Mouse (Mus musculus): ENCODE data around the gene Tsks. TPM values are rescaled to one million over a fixed set of nuclear protein-coding genes. Genes with fewer than 3 reads are reported as not detected.

Tsks gene
- polyA plus RNA-seq, 1 experiment from 2014 or later: 0.17 TPM

DNA sequence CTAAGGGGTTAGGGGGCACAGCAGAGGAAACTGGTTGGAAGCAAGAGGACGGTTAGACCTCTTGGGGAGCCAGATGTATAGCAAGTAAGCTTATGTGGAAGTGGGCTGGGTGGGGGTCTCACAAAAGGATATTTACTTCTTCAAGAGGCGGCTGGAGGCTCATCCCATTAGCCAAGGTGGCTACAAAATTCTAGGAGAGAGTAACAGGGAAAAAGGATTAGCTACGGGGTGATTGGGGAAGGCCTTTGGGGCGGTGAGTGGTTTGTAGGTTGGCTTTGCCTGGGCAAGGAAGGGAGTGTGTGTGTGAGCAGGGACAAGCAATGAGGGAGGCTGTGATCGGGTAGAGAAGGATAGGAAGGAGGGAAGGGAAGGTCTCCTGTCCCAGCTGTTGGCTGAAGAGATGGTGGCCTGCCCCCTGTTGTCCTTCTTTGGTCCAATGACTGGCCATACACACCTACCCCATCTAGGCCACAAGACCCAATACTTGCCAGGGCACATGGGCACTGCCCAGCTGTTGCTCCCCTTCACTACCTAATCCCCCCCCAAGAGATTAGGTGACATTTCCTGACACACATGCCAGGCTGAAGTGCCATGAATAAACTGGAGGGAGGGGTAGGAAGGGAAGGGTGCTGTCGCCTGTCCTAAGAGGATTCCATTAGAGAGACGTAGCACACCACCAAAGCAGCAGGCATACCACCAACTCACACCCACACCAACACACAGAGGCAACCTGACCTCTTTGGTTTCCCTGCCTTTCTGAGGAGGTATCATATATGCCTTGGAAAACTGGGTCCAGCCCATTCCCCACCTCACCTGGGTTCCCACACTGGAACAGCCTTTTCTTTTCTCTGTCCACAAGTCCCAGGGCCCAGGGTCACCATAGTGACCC lies 41.2 kb downstream of the Tsks start:
- H3K9ac ChIP-seq: no peak overlapping the region
- 74% methylated on average over 7 of the region's 7 CpGs for WGBS
- peak overlapping the region; percentile 66; the same call in 1 of the 2 replicates for H3K4me2 ChIP-seq
- no peaks in the 10 kb centered on the region for H3K27me3 ChIP-seq
- no peak for ATAC-seq (ENCODE audit: insufficient number of reproducible peaks, low FRiP score, low TSS enrichment, low read depth)
- peaks cover 34% of the 10 kb centered on the region for H3K4me1 ChIP-seq
- peak overlapping the region; percentile 50 for H3K27ac ChIP-seq
- H3K36me3 ChIP-seq: peaks cover 43% of the 10 kb centered on the region
- H3K9me3 ChIP-seq: no peaks in the 10 kb centered on the region
- peak overlapping the region; percentile 63 for H3K4me3 ChIP-seq

DNA sequence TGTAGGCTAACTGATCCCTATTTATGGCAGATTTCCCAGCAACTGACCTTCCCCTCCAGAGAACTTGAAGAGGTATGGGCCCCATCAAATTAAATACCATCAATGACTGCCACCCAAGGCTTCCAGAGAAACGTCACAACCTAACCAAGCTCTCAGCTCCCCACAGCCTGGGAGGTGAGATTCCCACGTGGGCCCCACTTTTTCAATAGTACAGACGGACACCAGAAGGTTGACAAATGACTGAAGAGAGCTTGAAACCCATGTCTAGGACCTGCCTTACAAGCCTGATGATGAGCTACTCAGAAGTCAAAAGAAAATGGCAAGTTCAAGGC lies 41.8 kb downstream of the Tsks start:
- peaks cover 34% of the 10 kb centered on the region for H3K4me1 ChIP-seq
- H3K27me3 ChIP-seq: no peaks in the 10 kb centered on the region
- H3K4me2 ChIP-seq: peak overlapping the region; percentile 66
- 37% methylated on average over 3 of the region's 3 CpGs for WGBS
- no peaks in the 10 kb centered on the region for H3K9me3 ChIP-seq
- peak overlapping the region; percentile 63 for H3K4me3 ChIP-seq
- no peak for ATAC-seq (ENCODE audit: insufficient number of reproducible peaks, low FRiP score, low TSS enrichment, low read depth)
- H3K9ac ChIP-seq: no peak overlapping the region
- H3K36me3 ChIP-seq: peaks cover 41% of the 10 kb centered on the region
- 0 out of 2 replicates have a peak overlapping the region, but pooled peaks have one; percentile 93 for H3K27ac ChIP-seq

DNA sequence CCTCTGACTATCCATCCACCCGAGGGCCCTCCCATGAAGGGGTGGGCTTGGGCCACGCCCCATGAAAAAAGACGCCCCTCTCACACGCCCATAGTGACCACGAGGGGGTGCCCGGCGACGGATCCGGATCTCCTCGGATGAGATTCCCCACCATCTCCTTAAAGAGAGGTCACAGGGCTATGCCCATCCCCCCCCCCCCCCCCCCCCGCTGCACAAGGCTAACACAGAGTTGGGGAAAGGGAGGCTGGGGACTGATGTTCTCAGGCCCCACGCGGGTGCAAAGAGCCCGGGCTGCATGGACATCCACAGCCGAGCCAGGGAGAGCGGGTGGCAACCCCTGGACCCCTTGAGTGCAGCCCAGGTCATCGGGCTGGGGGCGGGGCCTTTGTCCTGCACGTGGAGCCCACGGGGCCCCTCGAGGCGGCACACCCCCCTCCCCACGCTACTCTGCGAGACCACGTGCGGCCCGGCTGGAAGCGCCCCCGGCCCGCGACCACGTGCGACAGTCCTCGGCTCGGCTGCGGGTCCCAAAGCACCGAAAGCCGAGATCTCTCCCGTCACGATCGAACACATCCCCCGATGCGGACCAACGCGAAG lies 42.7 kb downstream of the Tsks start:
- Histone ChIP-seq H3K9ac (peak overlapping the region; percentile 89), H3K36me3 (peaks cover 37% of the 10 kb centered on the region), H3K27ac (peak overlapping the region; percentile 93), H3K27me3 (no peaks in the 10 kb centered on the region), H3K4me1 (peaks cover 34% of the 10 kb centered on the region), H3K4me2 (peak overlapping the region; percentile 66), H3K4me3 (peak overlapping the region; percentile 63), H3K9me3 (no peaks in the 10 kb centered on the region)
- WGBS: 1% methylated on average over 44 of the region's 45 CpGs
- ATAC-seq (ENCODE audit: insufficient number of reproducible peaks, low FRiP score, low TSS enrichment, low read depth): no peak

DNA sequence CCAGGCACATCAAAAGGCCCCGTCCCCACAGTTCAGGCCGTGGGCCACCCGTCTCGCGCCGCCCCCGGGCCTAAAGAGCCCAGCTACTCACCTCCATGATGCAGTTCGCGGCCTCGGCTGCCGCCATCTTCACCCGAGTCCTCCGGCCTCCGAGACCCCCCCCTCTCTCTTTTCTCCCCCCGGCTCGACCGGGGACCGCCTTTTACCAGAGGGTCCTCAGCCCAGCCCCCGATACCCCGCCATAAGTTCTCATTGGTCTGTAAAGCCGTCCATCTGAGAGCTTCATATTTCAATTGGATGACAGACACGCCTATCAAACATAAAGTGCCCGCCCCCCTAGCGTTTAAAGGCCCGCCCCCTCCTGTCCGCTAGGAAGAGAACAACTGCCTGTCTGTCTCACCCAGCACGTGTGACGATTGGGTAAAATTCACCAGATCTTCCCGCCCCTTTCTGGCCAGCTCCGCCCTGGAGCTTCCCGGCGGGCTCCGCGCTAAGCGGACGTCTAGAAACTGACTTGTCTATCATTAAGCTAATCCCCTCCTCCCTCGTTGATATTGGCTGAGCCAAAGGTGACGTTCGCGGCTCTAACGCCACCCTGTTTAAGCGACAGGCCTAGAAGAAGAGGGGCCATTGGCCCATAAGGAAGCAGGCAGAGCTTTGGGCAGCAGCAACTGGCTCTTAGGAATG lies 43.3 kb downstream of the Tsks start, which contains the start of gene Prmt1:
TSS of gene Prmt1 (minus strand) at position 377 of the 687 bp plus-strand sequence.
- Histone ChIP-seq H3K9me3 (no peaks in the 10 kb centered on the region), H3K4me3 (peak within 1 kb of the TSS; percentile 63), H3K27ac (peak within 1 kb of the TSS; percentile 97), H3K4me1 (peaks cover 34% of the 10 kb centered on the region), H3K9ac (peak within 1 kb of the TSS; percentile 89), H3K36me3 (peaks cover 37% of the 10 kb centered on the region), H3K4me2 (peak within 1 kb of the TSS; percentile 66), H3K27me3 (no peaks in the 10 kb centered on the region)
- peak; percentile 97 for ATAC-seq (ENCODE audit: insufficient number of reproducible peaks, low FRiP score, low TSS enrichment, low read depth)
- WGBS: under 1% methylated on average over 42 of the region's 42 CpGs

DNA sequence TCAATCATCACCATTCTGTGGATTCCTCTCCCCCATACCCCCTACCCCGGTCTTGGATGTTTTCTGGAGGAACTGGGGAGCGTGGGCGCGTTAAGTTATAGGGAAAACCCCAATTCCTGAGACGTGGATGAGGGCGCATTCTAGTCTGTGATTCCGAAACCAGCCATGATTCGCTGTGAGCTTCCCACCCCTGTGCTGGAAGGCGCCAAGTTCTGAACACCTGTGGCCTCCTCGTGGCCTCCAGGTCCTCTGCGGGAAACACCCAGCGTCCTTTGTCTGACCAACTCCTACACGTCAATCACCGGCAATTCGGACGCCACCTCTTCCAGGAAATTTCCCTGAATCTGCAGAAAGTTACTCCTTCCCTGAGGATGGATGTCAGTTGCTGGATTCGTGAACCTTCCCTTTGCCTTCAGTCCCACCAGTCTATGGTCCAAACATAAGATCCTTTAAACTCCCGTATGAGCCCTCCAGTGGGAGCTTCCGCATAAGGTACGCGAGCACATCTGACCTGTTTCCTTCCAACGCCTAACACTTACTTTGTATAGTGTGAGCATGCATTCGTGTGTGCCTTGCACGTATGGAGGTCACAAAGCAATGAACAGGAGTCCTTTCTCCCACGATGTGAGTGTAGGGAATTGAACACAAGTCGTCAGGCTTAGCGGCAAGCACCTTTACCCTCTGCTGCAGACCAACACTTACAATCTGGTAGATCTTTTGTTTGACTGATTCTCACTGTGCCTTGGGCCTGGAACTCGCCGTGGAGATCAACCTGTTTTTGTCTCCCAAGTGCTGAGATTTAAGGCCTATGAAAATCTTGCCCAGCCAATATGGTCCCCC lies 44.1 kb downstream of the Tsks start:
- peak overlapping the region; percentile 64 for H3K9ac ChIP-seq
- peaks cover 34% of the 10 kb centered on the region for H3K4me1 ChIP-seq
- peaks cover 37% of the 10 kb centered on the region for H3K36me3 ChIP-seq
- no peaks in the 10 kb centered on the region for H3K27me3 ChIP-seq
- peak overlapping the region; percentile 97 for H3K27ac ChIP-seq
- no peaks in the 10 kb centered on the region for H3K9me3 ChIP-seq
- WGBS: under 1% methylated on average over 29 of the region's 29 CpGs
- H3K4me3 ChIP-seq: peak overlapping the region; percentile 63
- H3K4me2 ChIP-seq: peak overlapping the region; percentile 57
- peak; percentile 1; the same call in 1 of the 2 replicates for ATAC-seq (ENCODE audit: insufficient number of reproducible peaks, low FRiP score, low TSS enrichment, low read depth)

DNA sequence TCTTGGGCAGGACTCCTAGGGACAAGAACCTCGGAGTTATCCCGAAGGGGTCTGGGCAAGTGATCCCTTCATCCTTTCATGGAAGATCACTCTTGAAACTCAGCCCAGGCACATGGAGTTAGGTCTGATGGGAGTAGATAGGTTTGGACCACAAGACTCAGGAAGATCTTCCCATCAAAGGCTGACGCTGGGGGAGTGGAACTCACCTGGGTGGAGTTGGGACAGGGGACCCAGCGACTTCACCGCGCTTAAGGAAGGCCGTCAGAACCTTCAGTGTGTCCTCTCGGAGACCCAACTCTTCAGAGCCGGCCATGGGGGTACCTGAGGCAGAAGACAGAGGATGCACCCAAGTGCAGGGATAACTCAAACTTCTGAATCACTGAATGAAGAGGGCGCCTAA lies 53.7 kb downstream of the Tsks start:
- ATAC-seq (ENCODE audit: insufficient number of reproducible peaks, low FRiP score, low TSS enrichment, low read depth): no peak
- Histone ChIP-seq H3K27ac (peak overlapping the region; percentile 92), H3K36me3 (peaks cover 65% of the 10 kb centered on the region), H3K4me3 (peak overlapping the region; percentile 62), H3K4me1 (peaks cover 33% of the 10 kb centered on the region), H3K27me3 (no peaks in the 10 kb centered on the region), H3K9me3 (no peaks in the 10 kb centered on the region), H3K9ac (peak overlapping the region; percentile 60), H3K4me2 (peak overlapping the region; percentile 80)
- 10% methylated on average over 10 of the region's 10 CpGs for WGBS

DNA sequence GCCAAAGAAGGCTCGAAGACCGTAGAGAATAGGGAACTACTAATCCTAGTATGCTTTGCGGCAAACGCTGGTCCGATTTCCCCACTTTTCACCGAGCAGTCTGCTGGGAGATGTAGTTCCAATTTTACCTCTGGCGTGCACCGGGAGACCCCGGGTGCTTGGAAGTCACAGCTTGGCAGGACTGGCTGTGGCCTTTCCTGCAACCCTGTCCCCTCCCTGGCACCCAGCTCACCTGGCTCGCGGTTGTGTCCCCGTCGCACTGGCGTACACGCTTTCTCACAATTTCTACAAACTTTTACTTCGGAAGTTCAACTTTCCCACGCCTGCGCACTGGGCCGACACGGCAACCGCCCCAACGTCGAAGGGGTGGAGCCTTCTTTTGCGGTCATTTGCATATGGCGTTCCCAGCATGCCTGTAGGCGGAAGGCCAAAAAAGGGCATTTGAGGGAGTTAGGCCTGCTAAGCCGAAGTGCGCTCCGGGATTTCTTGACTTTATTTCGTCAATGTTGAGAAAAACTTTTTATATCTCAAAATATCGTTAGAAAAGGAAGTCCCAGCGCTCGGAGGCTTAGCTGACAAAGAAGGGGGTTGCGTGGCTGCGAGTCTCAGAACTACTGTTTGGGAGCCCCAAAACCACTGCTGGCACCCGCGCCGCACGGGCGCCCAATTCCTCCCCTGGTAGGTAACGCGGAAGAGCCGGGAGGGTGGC lies 54.4 kb downstream of the Tsks start, which contains the start of gene Irf3:
TSS of gene Irf3 (plus strand) at position 418 of the 709 bp plus-strand sequence.
- Histone ChIP-seq H3K4me2 (peak within 1 kb of the TSS; percentile 86), H3K4me3 (peak within 1 kb of the TSS; percentile 62), H3K27ac (peak within 1 kb of the TSS; percentile 92), H3K36me3 (peaks cover 65% of the 10 kb centered on the region), H3K27me3 (no peaks in the 10 kb centered on the region), H3K9me3 (no peaks in the 10 kb centered on the region), H3K9ac (peak within 1 kb of the TSS; percentile 62), H3K4me1 (peaks cover 33% of the 10 kb centered on the region)
- WGBS: under 1% methylated on average over 43 of the region's 43 CpGs
- ATAC-seq (ENCODE audit: insufficient number of reproducible peaks, low FRiP score, low TSS enrichment, low read depth): peak; percentile 90

DNA sequence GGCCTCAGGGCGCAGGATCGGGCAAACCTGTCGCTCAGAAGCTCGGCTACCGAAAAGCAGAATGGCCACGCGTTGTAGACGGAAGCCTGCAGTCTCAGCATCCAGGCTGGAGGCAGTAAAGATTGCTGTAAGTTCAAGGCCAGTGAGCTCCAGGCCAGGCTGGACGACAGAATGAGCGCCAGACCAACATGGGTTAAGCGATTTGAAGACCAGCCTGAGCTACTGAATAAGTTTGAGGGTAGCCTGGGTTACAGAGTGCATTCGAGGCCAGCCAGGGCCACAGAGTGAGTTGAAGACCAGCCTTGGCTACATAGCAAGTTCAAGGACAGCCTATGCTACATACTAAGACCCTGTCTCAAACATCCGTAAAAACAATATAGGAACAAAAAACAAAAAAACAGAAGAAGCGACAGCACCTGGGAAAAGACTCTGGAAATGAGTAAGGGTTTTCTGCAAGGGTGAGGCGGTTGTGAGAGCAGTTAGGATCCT lies 55.0 kb downstream of the Tsks start:
- ATAC-seq (ENCODE audit: insufficient number of reproducible peaks, low FRiP score, low TSS enrichment, low read depth): no peak

DNA sequence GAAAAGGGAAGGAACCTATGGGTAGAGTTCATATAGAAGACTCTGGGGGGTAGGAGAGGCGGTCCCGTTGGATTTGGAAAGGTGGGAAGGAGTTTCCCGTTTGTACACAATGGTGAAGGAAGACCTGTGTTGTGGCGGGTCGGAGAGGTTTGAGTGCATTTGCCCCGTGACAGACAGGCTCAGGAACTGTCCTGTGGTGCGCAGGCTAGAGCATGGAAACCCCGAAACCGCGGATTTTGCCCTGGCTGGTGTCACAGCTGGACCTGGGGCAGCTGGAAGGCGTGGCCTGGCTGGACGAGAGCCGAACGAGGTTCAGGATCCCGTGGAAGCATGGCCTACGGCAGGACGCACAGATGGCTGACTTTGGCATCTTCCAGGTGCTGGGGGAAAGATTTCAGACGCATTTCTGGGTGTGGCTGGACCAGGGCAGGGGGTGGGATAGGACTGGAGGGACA lies 55.5 kb downstream of the Tsks start, which contains the start of gene Bcl2l12:
TSS of gene Bcl2l12 (minus strand) at position 212 of the 455 bp plus-strand sequence.
- no peak for ATAC-seq (ENCODE audit: insufficient number of reproducible peaks, low FRiP score, low TSS enrichment, low read depth)
- Histone ChIP-seq H3K4me1 (peaks cover 33% of the 10 kb centered on the region), H3K27ac (peak within 1 kb of the TSS; percentile 92), H3K27me3 (no peaks in the 10 kb centered on the region), H3K9me3 (no peaks in the 10 kb centered on the region), H3K4me2 (peak within 1 kb of the TSS; percentile 86), H3K36me3 (peaks cover 65% of the 10 kb centered on the region), H3K9ac (peak within 1 kb of the TSS; percentile 62), H3K4me3 (peak within 1 kb of the TSS; percentile 62)
- 1% methylated on average over 18 of the region's 18 CpGs for WGBS

More for the DNA sequence above, 55.0 kb downstream of the Tsks start:
- Histone ChIP-seq H3K9me3 (no peaks in the 10 kb centered on the region), H3K27ac (peak overlapping the region; percentile 92), H3K27me3 (no peaks in the 10 kb centered on the region), H3K4me3 (peak overlapping the region; percentile 62), H3K36me3 (peaks cover 65% of the 10 kb centered on the region), H3K9ac (peak overlapping the region; percentile 62), H3K4me1 (peaks cover 33% of the 10 kb centered on the region), H3K4me2 (peak overlapping the region; percentile 86)
- 2% methylated on average over 15 of the region's 15 CpGs for WGBS

DNA sequence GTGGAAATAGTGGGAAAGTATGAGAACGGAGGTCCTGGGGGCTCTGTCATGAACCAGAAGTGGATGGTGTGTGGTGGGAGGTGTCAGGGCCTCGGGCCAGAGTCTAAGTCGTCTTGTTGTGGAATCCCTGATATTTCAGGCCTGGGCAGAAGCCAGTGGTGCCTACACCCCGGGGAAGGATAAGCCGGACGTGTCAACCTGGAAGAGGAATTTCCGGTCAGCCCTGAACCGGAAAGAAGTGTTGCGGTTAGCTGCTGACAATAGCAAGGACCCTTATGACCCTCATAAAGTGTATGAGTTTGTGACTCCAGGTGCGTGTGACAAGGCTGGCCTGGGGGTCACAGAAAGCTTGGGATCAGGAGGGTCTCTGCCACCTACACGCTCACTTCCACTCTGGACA lies 56.7 kb downstream of the Tsks start:
- no peak overlapping the region for H3K4me2 ChIP-seq
- no peaks in the 10 kb centered on the region for H3K9me3 ChIP-seq
- no peaks in the 10 kb centered on the region for H3K27me3 ChIP-seq
- 69% methylated on average over 11 of the region's 11 CpGs for WGBS
- H3K4me1 ChIP-seq: peaks cover 33% of the 10 kb centered on the region
- ATAC-seq (ENCODE audit: insufficient number of reproducible peaks, low FRiP score, low TSS enrichment, low read depth): no peak
- peaks cover 63% of the 10 kb centered on the region for H3K36me3 ChIP-seq
- no peak overlapping the region for H3K27ac ChIP-seq
- H3K4me3 ChIP-seq: no peak overlapping the region
- H3K9ac ChIP-seq: no peak overlapping the region
